In the genomic region with DNA sequence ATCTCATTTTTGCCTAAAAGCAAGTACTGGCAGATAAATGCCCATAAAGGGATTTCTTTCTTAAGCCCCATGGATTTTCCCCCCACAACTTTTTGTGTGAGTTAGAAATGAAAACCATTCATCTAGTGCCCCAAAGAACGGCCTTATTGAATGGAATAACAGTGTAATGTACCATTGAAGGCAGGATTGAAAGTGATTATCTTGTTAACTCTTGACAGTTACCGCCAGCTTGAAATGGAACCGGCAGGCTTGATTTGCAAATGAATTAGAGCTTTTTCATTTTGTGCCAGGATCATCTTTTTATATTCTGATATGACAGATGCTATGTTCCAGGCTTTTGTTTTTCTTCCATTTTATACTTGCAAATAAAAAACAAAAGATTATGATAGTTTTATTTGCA, we compare ENCODE assay signal across 26 mouse cellular contexts.
DNase-seq lines count a peak whose midpoint lies in the region; ATAC-seq lines count a peak whose summit lies in the region.
"Had no signal": no experiment of that assay in that cellular context is flagged by ENCODE, and none has a peak within 500 bp of the region (broad histone marks: within the 10 kb centered on the region; RNA-seq: fewer than 3 reads in every experiment).

No protein-coding gene starts in this region.

- no peak overlapping the region for H3K4me2 ChIP-seq in embryonic facial prominence, embryonic 14.5 days (ENCODE audit: low read depth, low read length)
- H3K4me2 ChIP-seq: embryonic facial prominence, embryonic 12.5 days; hindbrain, embryonic 12.5 days; limb, embryonic 15.5 days; lung, embryonic 14.5 days had no signal

- peak; percentile 8 for DNase-seq in embryonic facial prominence, embryonic 14.5 days (ENCODE audit: low spot score)
- DNase-seq in embryonic facial prominence, embryonic 10.5 days (ENCODE audit: low spot score) = no peak
- peak; percentile 20 for DNase-seq in layer of hippocampus, adult 11-12 months (ENCODE audit: low spot score)
- DNase-seq in layer of hippocampus, postnatal 36 days = no peak
- DNase-seq in brain, adult 2 months (ENCODE audit: low read depth, low spot score) = peak; percentile 16
- DNase-seq in layer of hippocampus, adult 9-11 months = peak; percentile 13
- DNase-seq in cerebellum, postnatal 14 days = no peak
- DNase-seq: adrenal gland, postnatal 25 days; cerebellum, adult 2 months; cerebellum, postnatal 36 days; gastrocnemius, adult 2 months; kidney, adult 18-20 months; left cerebral cortex, postnatal 4 days; lung, embryonic 14.5 days; retina, postnatal 1 day; right cerebral cortex, postnatal 25 days; spleen, adult 18-20 months; thymus, postnatal 14 days had no signal

- no peaks in the 10 kb centered on the region for H3K27me3 ChIP-seq in embryonic facial prominence, embryonic 14.5 days (replicated peaks; ENCODE audit: control insufficient read depth, insufficient read depth, low read length)
- no peaks in the 10 kb centered on the region for H3K27me3 ChIP-seq in embryonic facial prominence, embryonic 10.5 days (replicated peaks; ENCODE audit: low read depth, poor library complexity, severe bottlenecking)
- H3K27me3 ChIP-seq: embryonic facial prominence, embryonic 12.5 days; hindbrain, embryonic 12.5 days; limb, embryonic 15.5 days had no signal

- WGBS in embryonic facial prominence, embryonic 14.5 days = 34% methylated on average over 3 of the region's 3 CpGs
- 55% methylated on average over 3 of the region's 3 CpGs for WGBS in embryonic facial prominence, embryonic 10.5 days

- peaks cover 8% of the 10 kb centered on the region; the same call in 1 of the 2 replicates for H3K9me3 ChIP-seq in embryonic facial prominence, embryonic 14.5 days (ENCODE audit: control insufficient read depth, low read length)
- H3K9me3 ChIP-seq in embryonic facial prominence, embryonic 10.5 days = peaks cover 5% of the 10 kb centered on the region; the same call in 1 of the 2 replicates
- H3K9me3 ChIP-seq: embryonic facial prominence, embryonic 12.5 days; hindbrain, embryonic 12.5 days; limb, embryonic 15.5 days had no signal

- H3K27ac ChIP-seq in embryonic facial prominence, embryonic 14.5 days (replicated peaks; ENCODE audit: low read depth, low read length) = no peak overlapping the region
- H3K27ac ChIP-seq in embryonic facial prominence, embryonic 10.5 days (replicated peaks) = no peak overlapping the region
- H3K27ac ChIP-seq: embryonic facial prominence, embryonic 12.5 days; gastrocnemius, adult 2 months; hindbrain, embryonic 12.5 days; kidney, postnatal 0 days; limb, embryonic 15.5 days; liver, embryonic 14.5 days had no signal

- H3K4me1 ChIP-seq in embryonic facial prominence, embryonic 14.5 days (ENCODE audit: control insufficient read depth, insufficient read depth, low read length) = no peaks in the 10 kb centered on the region
- no peaks in the 10 kb centered on the region for H3K4me1 ChIP-seq in embryonic facial prominence, embryonic 10.5 days
- H3K4me1 ChIP-seq: embryonic facial prominence, embryonic 12.5 days; hindbrain, embryonic 12.5 days; limb, embryonic 15.5 days had no signal

- no peak overlapping the region for H3K9ac ChIP-seq in embryonic facial prominence, embryonic 14.5 days (ENCODE audit: low read depth, low read length)
- H3K9ac ChIP-seq: embryonic facial prominence, embryonic 12.5 days; hindbrain, embryonic 12.5 days; limb, embryonic 15.5 days; liver, embryonic 14.5 days; lung, embryonic 14.5 days had no signal

- H3K36me3 ChIP-seq in embryonic facial prominence, embryonic 14.5 days (ENCODE audit: control insufficient read depth, insufficient read depth, low read length) = no peaks in the 10 kb centered on the region
- 0 out of 2 replicates have a peak, but pooled peaks cover 7% of the 10 kb centered on the region for H3K36me3 ChIP-seq in embryonic facial prominence, embryonic 10.5 days (replicated peaks)
- H3K36me3 ChIP-seq: embryonic facial prominence, embryonic 12.5 days; hindbrain, embryonic 12.5 days; limb, embryonic 15.5 days had no signal

- ATAC-seq in embryonic facial prominence, embryonic 14.5 days (ENCODE audit: low read depth) = no peak
- ATAC-seq: CD4-positive, CD25-positive, alpha-beta regulatory T cell, adult 4 months; inflammation-experienced regulatory T-cells, adult 6 months had no signal

- H3K4me3 ChIP-seq in embryonic facial prominence, embryonic 14.5 days (ENCODE audit: low read depth, low read length) = no peak overlapping the region
- H3K4me3 ChIP-seq in embryonic facial prominence, embryonic 10.5 days = no peak overlapping the region
- H3K4me3 ChIP-seq: embryonic facial prominence, embryonic 12.5 days; erythroblast, embryonic 14.5 days; gastrocnemius, adult 2 months; hindbrain, embryonic 12.5 days; limb, embryonic 15.5 days had no signal

Comparison
In these comparisons a context has a peak if more than half of its experiments do, and no peak if none do; other contexts are left out.
1. DNase-seq: peak in embryonic facial prominence, embryonic 14.5 days (single experiment), layer of hippocampus, adult 11-12 months (single experiment), brain, adult 2 months (single experiment) and layer of hippocampus, adult 9-11 months (single experiment); none in embryonic facial prominence, embryonic 10.5 days (single experiment), layer of hippocampus, postnatal 36 days (0 of 2) and cerebellum, postnatal 14 days (0 of 2).